Mouse (Mus musculus) liver, embryonic 14.5 days (tissue): ENCODE data around the gene Calhm6. TPM values are rescaled to one million over a fixed set of nuclear protein-coding genes. Genes with fewer than 3 reads are reported as not detected.

Experiments used
- ATAC-seq: fragments of 200-750 bp; cut with Nextera tagmentation; 2 replicates; pipeline ENCODE4 v1.8.0; 2017; ENCODE audit warnings: moderate number of reproducible peaks, mild to moderate bottlenecking, moderate library complexity; ENCODE audit not compliant: insufficient read depth
- DNase-seq, 3 experiments: peaks; one replicate each; pipeline ENCODE4 v3.0.0-alpha.2; 2012 to 2013; ENCODE audit warnings: low read depth in 3 of 3, low spot score in 3 of 3
- H3K27ac ChIP-seq: fragments of 300-500 bp; sonication (generic); 2 replicates; pipeline ENCODE4 v1.5.1; 2014; ENCODE audit warnings: moderate library complexity, mild to moderate bottlenecking, control low read depth, inconsistent platforms
- H3K27me3 ChIP-seq: fragments of 300-500 bp; sonication (generic); 2 replicates; pipeline ENCODE4 v1.6.1; 2014; ENCODE audit warnings: mild to moderate bottlenecking, low read length, moderate library complexity; ENCODE audit not compliant: control insufficient read depth, insufficient read depth
- H3K36me3 ChIP-seq: fragments of 300-500 bp; sonication (generic); replicated peaks from 2 replicates; pipeline ENCODE4 v1.6.1; 2014; ENCODE audit warnings: low read depth; ENCODE audit not compliant: control insufficient read depth, insufficient read depth
- H3K4me1 ChIP-seq, 2 experiments: fragments of 200-500 bp in 1 of 2; fragments of 300-500 bp in 1 of 2; sonication (generic) in 1 of 2; replicated peaks; 2 replicates each; pipeline ENCODE4 v1.6.1; 2012 to 2014; ENCODE audit warnings: antibody characterized with exemption in 1 of 2, inconsistent platforms in 1 of 2, low read length in 1 of 2; ENCODE audit not compliant: control insufficient read depth in 2 of 2, insufficient read depth in 2 of 2
- H3K4me2 ChIP-seq: fragments of 300-500 bp; sonication (generic); 2 replicates; pipeline ENCODE4 v1.6.1; 2014; ENCODE audit warnings: low read depth, mild to moderate bottlenecking, control low read depth, moderate library complexity
- H3K4me3 ChIP-seq, 2 experiments: fragments of 200-500 bp in 1 of 2; fragments of 300-500 bp in 1 of 2; sonication (generic) in 1 of 2; 2 replicates each; pipeline ENCODE4 v1.5.1; 2012 to 2014; ENCODE audit warnings: low read depth in 2 of 2, low read length in 2 of 2, mild to moderate bottlenecking in 2 of 2, control low read depth in 1 of 2, inconsistent platforms in 1 of 2, moderate library complexity in 1 of 2; ENCODE audit not compliant: insufficient read depth in 1 of 2
- H3K9ac ChIP-seq: fragments of 300-500 bp; sonication (generic); replicated peaks from 2 replicates; pipeline ENCODE4 v1.6.1; 2014; ENCODE audit warnings: mild to moderate bottlenecking, control low read depth, moderate library complexity
- H3K9me3 ChIP-seq: fragments of 300-500 bp; sonication (generic); 2 replicates; pipeline ENCODE4 v1.6.1; 2016; ENCODE audit warnings: low read length, mixed read lengths; ENCODE audit not compliant: control insufficient read depth
- CTCF ChIP-seq: IDR thresholded peaks from 2 replicates; pipeline ENCODE4 v1.5.1; 2016; ENCODE audit warnings: antibody characterized with exemption, low read depth, control low read depth
- EP300 ChIP-seq: IDR thresholded peaks from 2 replicates; pipeline ENCODE4 v1.6.1; 2016; ENCODE audit warnings: antibody characterized with exemption, low read depth
- WGBS: fragments of 180-500 bp; shearing (Covaris S2); extraction: QIAGEN DNeasy Blood & Tissue Kit; methylation state at CpG from one replicate; pipeline ENCODE4 v1.1.7; 2014; ENCODE audit not compliant: insufficient replicate concordance; 5-methylcytosine and 5-hydroxymethylcytosine counted together
- polyA plus RNA-seq, 2 experiments: library from polyadenylated mRNA; depleted of rRNA in 1 of 2; stranded (reverse) in 1 of 2; unstranded in 1 of 2; fragments of >200 nt; fragmentation: Nextera tagmentation in 1 of 2; extraction: Ambion mirVana in 1 of 2; gene quantifications; 2 replicates each; pipeline versions ENCODE4 v1.2.1 to v1.2.3; 2012 to 2014

The Calhm6 gene
- polyA plus RNA-seq, 2 experiments, result 0.81 to 1.3 TPM

GRCm38 (mm10) chr10:34171191-34171590, 43.4 kb upstream of the Calhm6 start:
- Histone ChIP-seq H3K27ac (no peak overlapping the region), H3K36me3 (no peaks in the 10 kb centered on the region)
- DNase-seq, result no peak

GRCm38 (mm10) chr10:34166971-34167370, 39.2 kb upstream of the Calhm6 start:
- Histone ChIP-seq H3K36me3 (no peaks in the 10 kb centered on the region), H3K27ac (no peak overlapping the region), H3K27me3 (no peaks in the 10 kb centered on the region), H3K9me3 (no peaks in the 10 kb centered on the region), H3K4me1 (no peaks in the 10 kb centered on the region; a peak in 1 of 4 replicates), H3K4me2 (no peak overlapping the region), H3K9ac (no peak overlapping the region), H3K4me3 (no peak overlapping the region)
- TF ChIP-seq EP300 (no peak), CTCF (no peak)
- no peak for ATAC-seq
- WGBS, result 40% methylated on average over 2 of the region's 2 CpGs
- no peak for DNase-seq

More at GRCm38 (mm10) chr10:34171191-34171590, 43.4 kb upstream of the Calhm6 start:
- TF ChIP-seq EP300 (no peak), CTCF (no peak)
- H3K9me3 ChIP-seq, result no peaks in the 10 kb centered on the region
- peaks cover 0 to 2% of the 10 kb centered on the region in 2 experiments; a peak in 2 of 4 replicates for H3K4me1 ChIP-seq
- H3K4me3 ChIP-seq, result no peak overlapping the region
- no peaks in the 10 kb centered on the region for H3K27me3 ChIP-seq
- no peak for ATAC-seq
- no peak overlapping the region for H3K4me2 ChIP-seq
- H3K9ac ChIP-seq, result no peak overlapping the region
- 65% methylated on average over 3 of the region's 3 CpGs for WGBS

GRCm38 (mm10) chr10:34155796-34156554, 28.2 kb upstream of the Calhm6 start:
- Histone ChIP-seq H3K27me3 (no peaks in the 10 kb centered on the region), H3K36me3 (no peaks in the 10 kb centered on the region), H3K9ac (no peak overlapping the region), H3K4me1 (no peaks in the 10 kb centered on the region), H3K4me2 (no peak overlapping the region), H3K27ac (no peak overlapping the region), H3K4me3 (no peak overlapping the region), H3K9me3 (no peaks in the 10 kb centered on the region)
- DNase-seq, result no peak
- 69% methylated on average over 12 of the region's 12 CpGs for WGBS
- TF ChIP-seq CTCF (no peak), EP300 (no peak)
- no peak for ATAC-seq

GRCm38 (mm10) chr10:34151827-34152226, 24.0 kb upstream of the Calhm6 start:
- TF ChIP-seq CTCF (no peak), EP300 (no peak)
- Histone ChIP-seq H3K27me3 (no peaks in the 10 kb centered on the region), H3K27ac (no peak overlapping the region), H3K9me3 (no peaks in the 10 kb centered on the region), H3K36me3 (no peaks in the 10 kb centered on the region), H3K4me2 (no peak overlapping the region), H3K4me3 (no peak overlapping the region), H3K4me1 (no peaks in the 10 kb centered on the region), H3K9ac (no peak overlapping the region)
- 60% methylated on average over 3 of the region's 3 CpGs for WGBS
- ATAC-seq (no peak), DNase-seq (no peak)

GRCm38 (mm10) chr10:34150454-34150853, 22.7 kb upstream of the Calhm6 start:
- Histone ChIP-seq H3K9me3 (no peaks in the 10 kb centered on the region), H3K4me3 (no peak overlapping the region), H3K9ac (no peak overlapping the region), H3K36me3 (no peaks in the 10 kb centered on the region), H3K4me1 (no peaks in the 10 kb centered on the region), H3K27ac (no peak overlapping the region), H3K4me2 (no peak overlapping the region), H3K27me3 (no peaks in the 10 kb centered on the region)
- WGBS, result 61% methylated on average over 6 of the region's 6 CpGs
- DNase-seq (no peak), ATAC-seq (no peak)
- TF ChIP-seq CTCF, result no peak
- TF ChIP-seq EP300, result no peak
